Mouse (Mus musculus) intestine, postnatal 0 days (tissue): ENCODE data around the gene Psapl1. TPM values are rescaled to one million over a fixed set of nuclear protein-coding genes. Genes with fewer than 3 reads are reported as not detected.
"Not testable (repeated sequence)": the region's sequence is repeated elsewhere in the genome, so short reads cannot be mapped to it uniquely, and the experiment has no call there.

Experiments
- ATAC-seq: fragments of 200-750 bp; cut with Nextera tagmentation; 2 replicates; pipeline ENCODE4 v1.8.0; 2017; ENCODE audit warnings: mild to moderate bottlenecking, moderate TSS enrichment, moderate library complexity
- H3K27ac ChIP-seq: fragments of 300-500 bp; sonication (generic); 2 replicates; pipeline ENCODE4 v1.5.1; 2014; ENCODE audit warnings: mild to moderate bottlenecking, low read depth, low read length, moderate library complexity
- H3K27me3 ChIP-seq: fragments of 300-500 bp; sonication (generic); replicated peaks from 2 replicates; pipeline ENCODE4 v1.6.1; 2014; ENCODE audit warnings: low read length, mixed read lengths; ENCODE audit not compliant: control insufficient read depth, insufficient read depth
- H3K36me3 ChIP-seq: fragments of 300-500 bp; sonication (generic); 2 replicates; pipeline ENCODE4 v1.6.1; 2014; ENCODE audit warnings: mild to moderate bottlenecking, moderate library complexity; ENCODE audit not compliant: control insufficient read depth, insufficient read depth
- H3K4me1 ChIP-seq: fragments of 300-500 bp; sonication (generic); replicated peaks from 2 replicates; pipeline ENCODE4 v1.6.1; 2014; ENCODE audit warnings: antibody characterized with exemption, low read length, mixed read lengths; ENCODE audit not compliant: control insufficient read depth, insufficient read depth
- H3K4me2 ChIP-seq: fragments of 300-500 bp; sonication (generic); replicated peaks from 2 replicates; pipeline ENCODE4 v1.6.1; 2014; ENCODE audit warnings: low read depth, mild to moderate bottlenecking, moderate library complexity
- H3K4me3 ChIP-seq: fragments of 300-500 bp; sonication (generic); 2 replicates; pipeline ENCODE4 v1.5.1; 2014; ENCODE audit warnings: low read depth, low read length
- H3K9ac ChIP-seq: fragments of 300-500 bp; sonication (generic); 2 replicates; pipeline ENCODE4 v1.6.1; 2014; ENCODE audit warnings: mild to moderate bottlenecking, low read depth, low read length
- H3K9me3 ChIP-seq: fragments of 300-500 bp; sonication (generic); 2 replicates; pipeline ENCODE4 v1.6.1; 2016; ENCODE audit warnings: mixed run types; ENCODE audit not compliant: control insufficient read depth
- CTCF ChIP-seq: sonication (generic); IDR thresholded peaks from 2 replicates; pipeline ENCODE4 v1.5.1; 2016; ENCODE audit warnings: low read depth, mild to moderate bottlenecking, control low read depth, antibody characterized with exemption, moderate library complexity
- WGBS: fragments of 180-500 bp; shearing (Covaris S2); extraction: QIAGEN DNeasy Blood & Tissue Kit; methylation state at CpG from one replicate; pipeline ENCODE4 v1.1.7; 2014; 5-methylcytosine and 5-hydroxymethylcytosine counted together
- polyA plus RNA-seq: library from polyadenylated mRNA; unstranded; fragments of >200 nt; fragmentation: Nextera tagmentation; extraction: Ambion mirVana; gene quantifications from 2 replicates; pipeline ENCODE4 v1.2.1, GENCODE M21; 2015

Psapl1 gene
- polyA plus RNA-seq, 1 experiment from 2014 or later: 0.39 TPM

GRCm38 (mm10) chr5:36230301-36230780 lies 26.5 kb downstream of the Psapl1 start:
- H3K4me1 ChIP-seq: no peaks in the 10 kb centered on the region
- H3K27me3 ChIP-seq: no peaks in the 10 kb centered on the region
- H3K4me3 ChIP-seq: no peak overlapping the region
- 48% methylated on average over 9 of the region's 9 CpGs for WGBS
- H3K27ac ChIP-seq: no peak overlapping the region
- H3K4me2 ChIP-seq: no peak overlapping the region
- no peak overlapping the region for H3K9ac ChIP-seq
- no peak for ATAC-seq
- no peaks in the 10 kb centered on the region for H3K36me3 ChIP-seq
- H3K9me3 ChIP-seq: no peaks in the 10 kb centered on the region
- no peak for TF ChIP-seq CTCF

- H3K9me3 ChIP-seq, H3K9ac ChIP-seq, H3K4me3 ChIP-seq, H3K36me3 ChIP-seq, H3K4me2 ChIP-seq, H3K27ac ChIP-seq, ATAC-seq, H3K27me3 ChIP-seq, H3K4me1 ChIP-seq: not testable (repeated sequence)
- 93% methylated on average over 7 of the region's 10 CpGs for WGBS
Measured at GRCm38 (mm10) chr5:36237526-36237925, 33.7 kb downstream of the Psapl1 start.

DNA sequence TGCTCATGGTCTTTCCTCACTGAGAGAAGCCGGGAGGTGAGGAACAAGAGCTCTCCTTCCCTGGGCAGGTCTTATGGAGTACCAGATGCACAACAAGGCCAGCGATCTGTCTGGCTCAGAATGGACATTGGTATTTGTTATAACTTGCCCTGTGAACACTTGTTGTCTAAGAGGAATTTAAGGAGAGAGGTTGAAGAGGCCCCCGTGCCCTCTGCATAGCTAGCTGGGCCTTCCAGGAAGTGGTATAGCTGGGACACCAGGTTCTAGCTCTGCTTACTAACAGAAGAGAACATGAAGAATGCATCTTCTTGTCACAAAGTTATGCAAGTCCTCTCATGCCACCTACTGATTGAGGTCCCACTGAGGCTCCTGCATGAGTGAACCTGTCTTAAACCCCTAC lies 44.2 kb downstream of the Psapl1 start:
- Histone ChIP-seq H3K4me2 (no peak overlapping the region), H3K9ac (no peak overlapping the region), H3K27me3 (no peaks in the 10 kb centered on the region), H3K36me3 (no peaks in the 10 kb centered on the region), H3K4me1 (no peaks in the 10 kb centered on the region; the same call in 1 of the 2 replicates), H3K4me3 (no peak overlapping the region), H3K27ac (no peak overlapping the region), H3K9me3 (no peaks in the 10 kb centered on the region)
- no peak for ATAC-seq
- TF ChIP-seq CTCF: no peak
- 84% methylated on average over 3 of the region's 3 CpGs for WGBS

- no peaks in the 10 kb centered on the region for H3K36me3 ChIP-seq
- no peak for ATAC-seq
- 65% methylated on average over 17 of the region's 17 CpGs for WGBS
- H3K4me3 ChIP-seq: no peak overlapping the region
- H3K4me1 ChIP-seq: no peaks in the 10 kb centered on the region; the same call in 1 of the 2 replicates
- H3K9me3 ChIP-seq: no peaks in the 10 kb centered on the region
- no peak for TF ChIP-seq CTCF
- H3K4me2 ChIP-seq: no peak overlapping the region
- peak overlapping the region; percentile 35; the same call in 1 of the 2 replicates for H3K27ac ChIP-seq
- H3K9ac ChIP-seq: no peak overlapping the region
- H3K27me3 ChIP-seq: no peaks in the 10 kb centered on the region
Measured at GRCm38 (mm10) chr5:36252746-36253504, 49.1 kb downstream of the Psapl1 start.

DNA sequence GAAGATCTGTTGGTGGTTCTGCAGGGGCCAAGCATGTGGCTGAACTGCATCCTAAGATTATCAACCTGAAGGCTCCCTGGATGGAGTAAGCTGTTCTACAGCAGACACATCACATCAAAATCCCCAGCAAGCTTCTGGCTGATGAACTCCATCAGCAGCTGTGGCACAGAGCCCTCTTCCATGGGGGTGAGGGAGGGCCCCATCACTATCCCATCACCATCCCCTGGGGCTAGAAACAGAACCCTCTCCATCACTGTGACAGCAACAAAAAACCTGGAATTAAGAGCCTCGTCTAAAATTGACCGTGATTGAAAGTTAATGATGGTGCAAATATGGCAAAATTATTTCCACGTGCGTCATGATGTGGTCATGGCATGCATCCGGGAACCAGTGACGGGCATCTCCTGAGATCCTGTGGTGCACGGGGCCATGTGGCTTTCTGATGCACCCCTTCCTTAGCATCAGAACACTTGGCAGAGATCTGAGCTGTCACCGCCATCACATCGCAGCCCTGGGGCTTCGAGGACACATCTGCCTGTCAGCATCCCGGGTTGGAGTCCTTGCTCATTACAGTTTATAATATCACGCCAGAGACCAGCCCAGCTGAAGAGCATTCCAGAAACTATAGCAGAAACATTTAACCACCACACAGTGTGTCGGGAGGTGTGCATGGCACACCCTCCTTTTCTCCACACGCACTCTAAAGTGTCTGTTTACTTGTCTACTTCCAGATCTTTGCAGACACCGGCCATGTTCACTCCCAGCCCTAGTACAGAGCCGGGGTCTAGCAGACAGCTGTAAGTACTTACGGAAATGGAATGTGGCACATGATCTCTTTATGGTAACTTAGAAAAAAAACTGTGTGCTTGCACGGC lies 51.1 kb downstream of the Psapl1 start:
- no peak for ATAC-seq

More for the DNA sequence above, 51.1 kb downstream of the Psapl1 start:
- Histone ChIP-seq H3K9ac (no peak overlapping the region), H3K4me3 (no peak overlapping the region), H3K9me3 (no peaks in the 10 kb centered on the region), H3K27me3 (no peaks in the 10 kb centered on the region), H3K4me1 (no peaks in the 10 kb centered on the region; the same call in 1 of the 2 replicates), H3K27ac (no peak overlapping the region), H3K36me3 (no peaks in the 10 kb centered on the region), H3K4me2 (no peak overlapping the region)
- TF ChIP-seq CTCF: no peak
- WGBS: 62% methylated on average over 18 of the region's 18 CpGs

Other genes with a start within 250 kb of the Psapl1 start
- gene Sorcs2, start 194.1 kb downstream of the Psapl1 start, polyA plus RNA-seq: 3.5 and 3.7 TPM in 2 replicates